Mouse (Mus musculus) CD8-positive naive resting alpha-beta T cell, adult 2 months (primary cell): ENCODE measurements around the gene Myo6.

Experiments
- DNase-seq, 2 experiments: peaks; one replicate each; pipeline ENCODE4 v3.0.0; 2022; ENCODE audit warnings: low read depth in 2 of 2, low spot score in 2 of 2

The Myo6 gene

GRCm38 (mm10) chr9:80164611-80165474, at the start of gene Myo6:
TSS of gene Myo6 (plus strand) at chr9:80165031.
- peak; percentile 64 to 78 for DNase-seq

DNA sequence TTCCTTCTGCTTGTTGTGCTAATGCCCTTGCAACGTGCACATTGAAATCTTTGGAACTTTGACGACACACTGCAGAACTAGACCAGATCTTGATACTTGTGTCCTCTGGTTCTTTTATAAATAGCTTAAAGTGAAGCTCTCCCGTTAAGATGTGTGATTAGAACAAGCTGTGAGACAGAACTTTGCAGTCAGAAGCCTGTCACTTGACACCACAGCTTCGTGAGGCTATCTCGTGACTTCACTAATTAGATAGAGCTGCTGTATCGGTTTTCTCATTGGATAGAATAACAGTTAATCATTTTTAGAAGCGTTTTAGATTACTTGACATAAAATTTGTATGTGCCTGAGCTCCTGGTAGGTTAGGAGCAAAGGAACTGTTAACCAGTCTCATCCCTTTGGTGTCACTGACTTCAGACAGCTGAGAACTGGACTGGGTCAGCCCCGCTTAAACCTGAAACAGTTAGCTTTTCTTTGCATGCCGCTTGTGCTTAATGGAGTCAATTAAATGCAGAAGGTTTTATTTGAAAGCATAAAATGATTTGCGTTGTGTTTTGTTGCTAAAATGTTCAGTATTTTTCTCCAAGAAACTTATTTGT, 18.7 kb upstream of the Myo6 start:
- DNase-seq = no peak

DNA sequence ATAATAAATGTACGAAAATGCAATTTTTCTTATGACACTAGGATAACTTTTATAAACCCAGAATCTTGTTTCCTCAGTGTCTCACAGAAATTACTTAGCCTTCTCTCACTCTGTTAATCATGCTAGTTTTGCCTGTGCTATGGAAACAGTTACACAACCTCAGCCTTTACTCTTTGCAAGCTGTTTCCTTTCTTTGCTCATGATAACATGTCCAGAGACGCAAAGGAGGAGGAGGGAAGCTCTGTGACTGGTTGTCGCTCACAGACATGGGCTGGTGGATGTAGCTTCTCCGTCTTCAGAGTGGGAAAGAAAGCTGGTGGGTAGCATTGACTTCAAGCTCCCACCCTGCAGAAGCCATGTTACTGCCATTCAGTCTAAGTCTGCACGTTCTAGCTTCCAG, 15.2 kb upstream of the Myo6 start:
- no peak for DNase-seq

DNA sequence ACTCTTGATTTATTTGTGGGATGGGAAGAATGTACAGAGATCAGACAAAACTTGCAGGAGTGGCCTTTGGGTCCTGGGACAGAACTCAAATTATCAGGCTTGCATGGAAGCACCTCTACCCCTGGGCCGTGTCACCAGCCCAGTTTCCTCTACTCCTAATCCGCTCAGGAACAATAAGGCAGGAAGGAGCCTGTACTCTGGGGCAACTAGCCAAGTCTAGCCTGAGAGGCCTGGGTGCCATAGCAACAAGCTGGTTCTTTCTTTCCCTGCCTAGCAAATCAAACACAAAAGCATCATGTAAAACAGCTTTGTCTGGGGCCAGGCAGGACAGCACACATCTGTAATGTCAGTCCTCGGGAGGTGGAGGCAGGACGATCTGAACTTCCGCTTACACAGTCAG, 9.6 kb upstream of the Myo6 start:
- DNase-seq = no peak

DNA sequence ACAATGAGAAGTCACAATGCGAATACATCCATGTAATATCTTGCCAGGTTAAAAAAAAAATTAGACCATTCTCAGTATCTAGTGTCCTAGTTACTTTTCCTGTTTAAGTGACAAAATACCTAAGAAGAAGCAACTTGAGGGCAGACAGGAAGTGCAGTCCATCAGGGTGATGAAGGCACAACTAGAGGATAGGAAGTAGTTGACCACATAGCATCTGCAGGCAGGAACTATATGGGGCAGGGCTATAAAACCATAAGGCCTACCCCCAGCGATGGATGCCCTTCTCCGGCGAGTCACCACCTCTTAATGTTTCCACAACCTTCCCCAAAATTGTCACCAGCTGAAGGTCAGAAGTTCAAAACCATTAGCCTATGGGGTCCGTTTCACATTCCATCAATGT, 8.1 kb upstream of the Myo6 start:
- DNase-seq = no peak

GRCm38 (mm10) chr9:80157840-80158465, 6.9 kb upstream of the Myo6 start:
- DNase-seq = no peak

GRCm38 (mm10) chr9:80158937-80159336, 5.9 kb upstream of the Myo6 start:
- no peak for DNase-seq

DNA sequence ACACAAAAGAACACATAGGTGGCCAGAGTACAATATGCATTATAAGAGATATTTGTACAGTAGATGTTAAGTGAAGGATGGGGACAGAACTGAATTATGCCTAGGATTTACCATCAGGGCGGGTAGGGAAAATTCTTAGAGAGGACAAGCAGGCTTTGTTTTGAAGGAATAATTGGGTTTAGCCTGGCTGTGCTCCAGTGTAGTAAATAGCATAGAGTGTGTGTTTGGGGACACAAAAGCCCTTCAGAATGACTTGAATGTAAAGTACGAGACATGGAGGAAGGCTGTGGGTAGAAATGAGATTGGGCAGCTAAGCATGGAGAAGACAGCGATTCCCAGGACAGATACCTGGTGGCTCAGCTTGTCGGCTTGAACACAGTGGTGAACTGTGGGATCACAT, 3.4 kb upstream of the Myo6 start:
- DNase-seq = no peak

GRCm38 (mm10) chr9:80163126-80163723, 1.6 kb upstream of the Myo6 start:
- no peak for DNase-seq

GRCm38 (mm10) chr9:80164191-80164590, 640 bp upstream of the Myo6 start:
- no peak for DNase-seq

- DNase-seq = no peak
These were observed 859 bp downstream of the Myo6 start for GRCm38 (mm10) chr9:80165690-80166089.

- DNase-seq = no peak
These were observed 1.6 kb downstream of the Myo6 start for GRCm38 (mm10) chr9:80166425-80166824.

DNA sequence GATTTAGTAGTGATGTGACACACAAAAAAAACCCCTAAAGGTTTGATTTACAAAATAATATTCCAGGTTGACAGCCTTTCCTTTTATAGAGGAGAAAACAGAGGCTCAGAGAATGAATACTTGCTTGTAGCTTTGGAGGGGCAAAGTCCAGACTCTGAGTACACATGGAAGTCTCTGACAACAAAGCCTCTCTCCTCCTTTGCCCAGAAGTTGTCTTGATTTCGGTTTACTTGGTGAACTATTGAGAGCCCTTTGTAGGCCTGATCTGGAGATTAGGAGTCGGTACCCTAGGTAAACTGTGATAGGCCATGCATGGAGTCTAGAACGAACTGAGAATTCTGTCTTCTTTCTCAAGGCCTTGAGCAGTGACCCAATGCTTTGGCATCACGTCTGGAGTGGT, 2.3 kb downstream of the Myo6 start:
- no peak for DNase-seq

GRCm38 (mm10) chr9:80169551-80169950, 4.7 kb downstream of the Myo6 start:
- DNase-seq = no peak

DNA sequence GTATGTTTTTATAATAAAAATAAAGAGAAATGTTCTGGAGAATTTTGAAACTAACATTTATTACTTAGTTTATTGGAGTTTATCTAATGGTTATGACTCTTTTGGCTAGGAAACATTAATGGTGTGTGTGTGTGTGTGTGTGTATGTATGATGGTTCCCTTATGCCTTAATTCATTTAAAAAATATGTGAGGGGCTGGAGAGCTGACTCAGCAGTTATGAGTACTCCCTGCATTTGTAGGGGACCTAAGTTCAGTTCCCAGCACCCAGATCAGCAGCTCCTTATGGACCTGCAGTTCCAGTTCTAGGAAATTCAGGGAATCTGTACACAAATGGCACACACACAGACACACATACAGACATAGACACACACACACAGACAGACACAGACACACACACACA, 6.4 kb downstream of the Myo6 start:
- no peak for DNase-seq

DNA sequence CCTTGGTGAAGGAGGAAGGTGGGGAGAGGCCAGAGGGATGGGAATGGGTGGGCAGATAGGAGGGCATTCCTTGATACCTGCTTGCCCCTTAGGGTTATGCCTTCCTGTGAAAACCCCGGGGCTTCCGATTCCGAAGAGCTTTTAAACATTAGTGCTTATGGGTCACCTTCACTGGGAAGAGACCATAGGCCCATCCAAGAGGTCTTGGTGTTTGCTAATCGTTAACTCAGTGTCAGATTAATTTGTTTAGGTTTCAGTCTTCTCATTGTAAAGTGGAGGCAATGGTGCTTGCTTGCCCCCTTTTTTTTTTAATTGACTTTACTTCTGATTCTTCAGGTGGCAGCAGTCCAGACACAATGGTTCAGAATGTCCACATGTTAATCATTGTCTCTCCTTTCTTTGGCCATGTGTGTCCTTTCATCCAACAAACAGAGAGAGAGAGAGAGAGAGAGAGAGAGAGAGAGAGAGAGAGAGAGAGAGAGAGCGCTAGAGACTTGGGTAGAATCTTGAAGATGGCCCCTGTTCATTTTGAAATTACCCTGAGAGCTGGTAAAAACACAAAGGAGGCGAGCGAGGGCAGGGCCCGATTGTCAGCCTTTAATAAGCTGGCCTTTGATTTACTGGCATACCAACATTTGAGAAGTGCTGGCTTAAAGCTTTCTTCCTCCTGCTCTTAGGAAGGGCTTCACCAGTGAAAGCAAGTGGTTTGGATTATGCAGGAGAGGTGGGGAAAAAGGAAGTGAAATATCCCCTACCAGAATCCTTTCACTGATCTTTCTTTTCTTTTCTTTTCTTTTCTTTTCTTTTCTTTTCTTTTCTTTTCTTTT, 7.8 kb downstream of the Myo6 start:
- DNase-seq = no peak

DNA sequence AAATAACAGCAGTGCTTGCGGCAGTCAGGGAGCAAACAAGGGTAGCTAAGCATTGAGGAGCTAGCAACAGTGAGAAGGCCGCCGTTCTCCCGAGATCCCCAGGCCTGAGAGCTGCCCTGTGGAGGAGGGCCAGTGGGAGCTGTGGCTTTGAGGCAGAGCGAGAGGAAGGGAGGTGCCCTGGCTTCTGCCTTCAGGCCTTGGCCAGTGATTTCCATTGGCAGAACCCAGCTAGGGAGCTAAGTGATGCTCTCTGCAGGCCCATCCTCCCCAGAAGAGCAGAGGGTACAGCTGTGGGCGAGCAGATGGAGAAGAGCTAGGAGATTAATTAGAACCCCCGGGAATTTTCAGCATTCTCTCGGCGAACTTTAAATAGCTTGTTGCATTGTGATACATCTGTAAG, 8.8 kb downstream of the Myo6 start:
- no peak for DNase-seq

- DNase-seq = no peak
These were observed 12.1 kb downstream of the Myo6 start for GRCm38 (mm10) chr9:80176696-80177478.

GRCm38 (mm10) chr9:80178670-80179069, 13.8 kb downstream of the Myo6 start:
- no peak for DNase-seq

GRCm38 (mm10) chr9:80179688-80180087, 14.9 kb downstream of the Myo6 start:
- no peak for DNase-seq
